Mouse (Mus musculus): ENCODE results near the gene Gigyf2.

DNA sequence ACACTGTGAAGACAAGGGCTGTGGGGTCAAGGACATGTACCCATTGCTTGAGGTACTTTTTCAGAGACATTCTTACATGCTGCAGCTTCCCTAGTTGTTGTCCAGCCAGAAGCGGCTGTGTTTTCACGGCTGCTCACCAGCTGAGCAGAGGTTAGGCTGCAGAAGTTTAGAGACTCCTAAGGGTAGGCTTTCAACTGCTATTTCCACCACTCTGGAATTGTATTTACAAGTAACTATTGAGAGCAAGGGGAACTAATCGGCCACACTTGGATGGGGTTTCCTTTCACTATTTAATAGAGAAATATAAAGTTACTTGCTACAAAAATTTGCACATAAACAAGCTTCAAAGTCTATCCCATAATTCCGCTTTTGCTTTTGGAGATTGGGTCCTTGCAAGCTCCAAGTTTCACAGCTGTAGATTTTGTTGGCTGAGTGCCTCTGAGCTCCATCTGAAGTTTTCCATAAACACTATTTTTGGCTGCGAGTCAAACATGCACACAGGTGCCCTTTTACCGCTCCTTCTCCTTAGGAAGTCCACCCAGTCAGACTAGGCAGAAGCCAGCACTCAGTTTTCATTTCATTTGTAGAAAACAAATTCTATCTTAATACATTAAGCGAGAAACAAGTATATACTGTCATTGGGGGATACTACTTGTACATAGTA is 70.3 kb downstream of the Gigyf2 start:
- no peak for TF ChIP-seq CTCF (IDR thresholded peaks at IDR 0.05; ENCODE audit: low read depth, low read length)
- TF ChIP-seq POLR2A (IDR thresholded peaks at IDR 0.05; ENCODE audit: borderline replicate concordance, low read depth, low read length), result no peak
